Mouse (Mus musculus) left cerebral cortex, postnatal 36 days (tissue): Measurements from ENCODE around the gene Gm3453. TPM values are rescaled to one million over a fixed set of nuclear protein-coding genes. Genes with fewer than 3 reads are reported as not detected.
"Not testable (repeated sequence)": the region's sequence is repeated elsewhere in the genome, so short reads cannot be mapped to it uniquely, and the experiment has no call there.

Experiments
- DNase-seq, 2 experiments: peaks; one replicate each; pipeline ENCODE4 v3.0.0; 2021 to 2022; ENCODE audit warnings: low spot score in 2 of 2, mixed read lengths in 1 of 2
- intact Hi-C: fragments of 180-260 bp; cut with DNase I; formaldehyde crosslinking; loops from one replicate; pipeline ENCODE4 v1.15.1; 2025
- total RNA-seq, 2 experiments: library from RNA; stranded (reverse); gene quantifications; 2 replicates each; pipeline ENCODE4 v1.2.3; 2021

Gene Gm3453
- not detected for total RNA-seq

- DNase-seq, intact Hi-C loops: not testable (repeated sequence)
Measured at GRCm38 (mm10) chr14:5979037-5979436, at the start of gene Gm3453. TSS of gene Gm3453 (minus strand) at chr14:5979137.

GRCm38 (mm10) chr14:5987136-5987535 lies 8.2 kb upstream of the Gm3453 start:
- intact Hi-C loops, DNase-seq: not testable (repeated sequence)

GRCm38 (mm10) chr14:5962441-5962840 lies 16.5 kb downstream of the Gm3453 start:
- intact Hi-C loops, DNase-seq: not testable (repeated sequence)

- peak; percentile 15 to 20 for DNase-seq
- intact Hi-C loops: not testable (repeated sequence)
Measured at GRCm38 (mm10) chr14:5961635-5962034, 17.3 kb downstream of the Gm3453 start, which contains the start of gene Gm3248. TSS of gene Gm3248 (minus strand) at chr14:5961745.

- peak; percentile 5 to 8 for DNase-seq
- intact Hi-C loops: not testable (repeated sequence)
Measured at GRCm38 (mm10) chr14:5961102-5961501, 17.8 kb downstream of the Gm3453 start.

GRCm38 (mm10) chr14:5960479-5960878 lies 18.5 kb downstream of the Gm3453 start:
- intact Hi-C loops: not testable (repeated sequence)
- DNase-seq: peak; percentile 20 to 21

- intact Hi-C loops, DNase-seq: not testable (repeated sequence)
Measured at GRCm38 (mm10) chr14:5923276-5923675, 55.7 kb downstream of the Gm3453 start.

Other genes with a start within 250 kb of the Gm3453 start
- under 1 TPM; 0.59 to 0.66 TPM for gene Gm3373, start 237.6 kb downstream of the Gm3453 start, total RNA-seq
- 1 to 10 TPM; 2.9 to 3.0 TPM for gene Gm3383, start 171.2 kb downstream of the Gm3453 start, total RNA-seq
- gene Gm3424, start 148.8 kb downstream of the Gm3453 start, total RNA-seq: not detected
- gene Gm8237, start 98.8 kb downstream of the Gm3453 start, total RNA-seq: under 1 TPM; 0.42 to 1.00 TPM
- under 1 TPM; 0.74 to 0.84 TPM for gene Gm3248, start 17.4 kb downstream of the Gm3453 start, total RNA-seq
- gene Gm6337, start 79.1 kb upstream of the Gm3453 start, total RNA-seq: not detected
- under 1 TPM in 1 of 2 experiments, not detected in 1; 0.41 TPM for gene Gm8206, start 114.8 kb upstream of the Gm3453 start, total RNA-seq
- gene Gm3468, start 129.5 kb upstream of the Gm3453 start, total RNA-seq: 1 to 10 TPM in 1 of 2 experiments, under 1 TPM in 1; 0.86 to 1.4 TPM
- not detected for gene Gm3476, start 146.7 kb upstream of the Gm3453 start, total RNA-seq
- under 1 TPM; 0.34 to 0.62 TPM for gene Gm21560, start 240.2 kb upstream of the Gm3453 start, total RNA-seq